Mouse (Mus musculus): Measurements from ENCODE around the gene Isca2. TPM values are rescaled to one million over a fixed set of nuclear protein-coding genes. Genes with fewer than 3 reads are reported as not detected.
A peak's percentile ranks its signal among the peaks of the same experiment; 100 is the strongest.

Isca2 gene
- 198 and 207 TPM in 2 replicates for total RNA-seq (2014; fragmentation: Nextera tagmentation)
- 80.7 and 93.5 TPM in 2 replicates for total RNA-seq (2017)
- polyA plus RNA-seq (2012) = 52.3 and 55.1 TPM in 2 replicates

- peak; percentile 98 for ATAC-seq (ENCODE audit: extremely low read depth, insufficient number of reproducible peaks, low FRiP score, poor library complexity, severe bottlenecking)
- TF ChIP-seq POLR2AphosphoS5 (IDR thresholded peaks at IDR 0.05; ENCODE audit: insufficient replicate concordance, low read depth, low read length) (no peak), GATA1 (IDR thresholded peaks at IDR 0.05; ENCODE audit: borderline replicate concordance, low read length) (no peak), CTCF (IDR thresholded peaks at IDR 0.05; ENCODE audit: low read depth, low read length) (no peak), GATA2 (IDR thresholded peaks at IDR 0.05; ENCODE audit: borderline replicate concordance, low read depth, low read length) (peak; percentile 78; the same call in 1 of the 2 replicates), TAL1 (conservative IDR thresholded peaks at IDR 0.05; ENCODE audit: low read depth, low read length) (no peak)
These were observed at the start of gene Isca2, which contains the start of gene Npc2 for GRCm38 (mm10) chr12:84772726-84773441. Gene Isca2, plus strand, starts transcription at chr12:84773251. Gene Npc2, minus strand, starts transcription at chr12:84773152.

GRCm38 (mm10) chr12:84726391-84726790, 46.7 kb upstream of the Isca2 start:
- no peaks in the 10 kb centered on the region for H3K4me1 ChIP-seq (ENCODE audit: insufficient read depth, low read depth, low read length)
- no peak for ATAC-seq (ENCODE audit: extremely low read depth, insufficient number of reproducible peaks, low FRiP score, poor library complexity, severe bottlenecking)
- H3K27me3 ChIP-seq (ENCODE audit: insufficient read depth, low read length) = peaks cover 9% of the 10 kb centered on the region; the same call in 1 of the 2 replicates
- no peaks in the 10 kb centered on the region for H3K9me3 ChIP-seq (replicated peaks)
- no peak overlapping the region for H3K4me3 ChIP-seq (ENCODE audit: low read depth, low read length)
- H3K36me3 ChIP-seq (replicated peaks) = no peaks in the 10 kb centered on the region
- TF ChIP-seq GATA1 (IDR thresholded peaks at IDR 0.05; ENCODE audit: borderline replicate concordance, low read length) (no peak), POLR2AphosphoS5 (IDR thresholded peaks at IDR 0.05; ENCODE audit: insufficient replicate concordance, low read depth, low read length) (no peak), CTCF (IDR thresholded peaks at IDR 0.05; ENCODE audit: low read depth, low read length) (no peak; the same call in 1 of the 2 replicates), TAL1 (conservative IDR thresholded peaks at IDR 0.05; ENCODE audit: low read depth, low read length) (no peak), GATA2 (IDR thresholded peaks at IDR 0.05; ENCODE audit: borderline replicate concordance, low read depth, low read length) (no peak)
- DNase-seq (ENCODE audit: low spot score) = no peak

More at GRCm38 (mm10) chr12:84772726-84773441, at the start of gene Isca2, which contains the start of gene Npc2:
- H3K36me3 ChIP-seq (replicated peaks) = peaks cover 54% of the 10 kb centered on the region
- peak; percentile 100 for DNase-seq (ENCODE audit: low spot score)
- H3K9me3 ChIP-seq (replicated peaks) = no peaks in the 10 kb centered on the region
- H3K4me3 ChIP-seq (ENCODE audit: low read depth, low read length) = peak within 1 kb of the TSS; percentile 84
- H3K27me3 ChIP-seq (ENCODE audit: insufficient read depth, low read length) = no peaks in the 10 kb centered on the region
- H3K4me1 ChIP-seq (ENCODE audit: insufficient read depth, low read depth, low read length) = peaks cover 52% of the 10 kb centered on the region

GRCm38 (mm10) chr12:84726986-84727385, 46.1 kb upstream of the Isca2 start:
- no peak for TF ChIP-seq GATA2 (IDR thresholded peaks at IDR 0.05; ENCODE audit: borderline replicate concordance, low read depth, low read length)
- no peak for TF ChIP-seq CTCF (IDR thresholded peaks at IDR 0.05; ENCODE audit: low read depth, low read length)
- TF ChIP-seq GATA1 (IDR thresholded peaks at IDR 0.05; ENCODE audit: borderline replicate concordance, low read length) = no peak
- no peak for TF ChIP-seq TAL1 (conservative IDR thresholded peaks at IDR 0.05; ENCODE audit: low read depth, low read length)
- no peak for TF ChIP-seq POLR2AphosphoS5 (IDR thresholded peaks at IDR 0.05; ENCODE audit: insufficient replicate concordance, low read depth, low read length)
- no peak for ATAC-seq (ENCODE audit: extremely low read depth, insufficient number of reproducible peaks, low FRiP score, poor library complexity, severe bottlenecking)
- Histone ChIP-seq H3K9me3 (replicated peaks) (no peaks in the 10 kb centered on the region), H3K36me3 (replicated peaks) (no peaks in the 10 kb centered on the region), H3K4me1 (ENCODE audit: insufficient read depth, low read depth, low read length) (no peaks in the 10 kb centered on the region), H3K4me3 (ENCODE audit: low read depth, low read length) (no peak overlapping the region), H3K27me3 (ENCODE audit: insufficient read depth, low read length) (peaks cover 9% of the 10 kb centered on the region; the same call in 1 of the 2 replicates)
- no peak for DNase-seq (ENCODE audit: low spot score)

- H3K36me3 ChIP-seq (replicated peaks) = no peaks in the 10 kb centered on the region
- peaks cover 9% of the 10 kb centered on the region; the same call in 1 of the 2 replicates for H3K27me3 ChIP-seq (ENCODE audit: insufficient read depth, low read length)
- no peak overlapping the region for H3K4me3 ChIP-seq (ENCODE audit: low read depth, low read length)
- TF ChIP-seq TAL1 (conservative IDR thresholded peaks at IDR 0.05; ENCODE audit: low read depth, low read length) (no peak), GATA1 (IDR thresholded peaks at IDR 0.05; ENCODE audit: borderline replicate concordance, low read length) (no peak), GATA2 (IDR thresholded peaks at IDR 0.05; ENCODE audit: borderline replicate concordance, low read depth, low read length) (no peak), POLR2AphosphoS5 (IDR thresholded peaks at IDR 0.05; ENCODE audit: insufficient replicate concordance, low read depth, low read length) (no peak), CTCF (IDR thresholded peaks at IDR 0.05; ENCODE audit: low read depth, low read length) (no peak)
- DNase-seq (ENCODE audit: low spot score) (no peak), ATAC-seq (ENCODE audit: extremely low read depth, insufficient number of reproducible peaks, low FRiP score, poor library complexity, severe bottlenecking) (no peak)
- H3K9me3 ChIP-seq (replicated peaks) = no peaks in the 10 kb centered on the region
- H3K4me1 ChIP-seq (ENCODE audit: insufficient read depth, low read depth, low read length) = no peaks in the 10 kb centered on the region
These were observed 45.6 kb upstream of the Isca2 start for GRCm38 (mm10) chr12:84727434-84727833.

GRCm38 (mm10) chr12:84728421-84728820, 44.6 kb upstream of the Isca2 start:
- no peaks in the 10 kb centered on the region for H3K36me3 ChIP-seq (replicated peaks)
- no peak overlapping the region for H3K4me3 ChIP-seq (ENCODE audit: low read depth, low read length)
- ATAC-seq (ENCODE audit: extremely low read depth, insufficient number of reproducible peaks, low FRiP score, poor library complexity, severe bottlenecking) = no peak
- peaks cover 16% of the 10 kb centered on the region; the same call in 1 of the 2 replicates for H3K27me3 ChIP-seq (ENCODE audit: insufficient read depth, low read length)
- no peak for DNase-seq (ENCODE audit: low spot score)
- TF ChIP-seq GATA1 (IDR thresholded peaks at IDR 0.05; ENCODE audit: borderline replicate concordance, low read length) (no peak), CTCF (IDR thresholded peaks at IDR 0.05; ENCODE audit: low read depth, low read length) (no peak), TAL1 (conservative IDR thresholded peaks at IDR 0.05; ENCODE audit: low read depth, low read length) (no peak), POLR2AphosphoS5 (IDR thresholded peaks at IDR 0.05; ENCODE audit: insufficient replicate concordance, low read depth, low read length) (no peak), GATA2 (IDR thresholded peaks at IDR 0.05; ENCODE audit: borderline replicate concordance, low read depth, low read length) (no peak)
- no peaks in the 10 kb centered on the region for H3K9me3 ChIP-seq (replicated peaks)
- H3K4me1 ChIP-seq (ENCODE audit: insufficient read depth, low read depth, low read length) = no peaks in the 10 kb centered on the region

GRCm38 (mm10) chr12:84733366-84733765, 39.7 kb upstream of the Isca2 start:
- Histone ChIP-seq H3K9me3 (replicated peaks) (no peaks in the 10 kb centered on the region), H3K36me3 (replicated peaks) (no peaks in the 10 kb centered on the region), H3K27me3 (ENCODE audit: insufficient read depth, low read length) (peaks cover 19% of the 10 kb centered on the region), H3K4me1 (ENCODE audit: insufficient read depth, low read depth, low read length) (no peaks in the 10 kb centered on the region), H3K4me3 (ENCODE audit: low read depth, low read length) (no peak overlapping the region)
- ATAC-seq (ENCODE audit: extremely low read depth, insufficient number of reproducible peaks, low FRiP score, poor library complexity, severe bottlenecking) (no peak), DNase-seq (ENCODE audit: low spot score) (no peak)
- no peak for TF ChIP-seq CTCF (IDR thresholded peaks at IDR 0.05; ENCODE audit: low read depth, low read length)
- TF ChIP-seq GATA1 (IDR thresholded peaks at IDR 0.05; ENCODE audit: borderline replicate concordance, low read length) = no peak
- no peak for TF ChIP-seq GATA2 (IDR thresholded peaks at IDR 0.05; ENCODE audit: borderline replicate concordance, low read depth, low read length)
- TF ChIP-seq TAL1 (conservative IDR thresholded peaks at IDR 0.05; ENCODE audit: low read depth, low read length) = no peak
- no peak for TF ChIP-seq POLR2AphosphoS5 (IDR thresholded peaks at IDR 0.05; ENCODE audit: insufficient replicate concordance, low read depth, low read length)

All from G1E (cell line).